Mouse (Mus musculus): ENCODE measurements around the gene Gtf2h5. TPM values are rescaled to one million over a fixed set of nuclear protein-coding genes. Genes with fewer than 3 reads are reported as not detected.
A peak's percentile ranks its signal among the peaks of the same experiment; 100 is the strongest.

The Gtf2h5 gene
- 10 to 100 TPM; 65.4 to 69.1 TPM for total RNA-seq (2021)
- long read RNA-seq, experiment 1, transcript Gtf2h5-201 (3 exons, 2,245 nt), result major isoform, 65 of 73 reads
- long read RNA-seq, experiment 1, partial matches to known transcripts, result 5 of 73 reads
- long read RNA-seq, experiment 1, other reads (novel, unspliced or antisense), result 1 of 73 reads
- long read RNA-seq, experiment 2, transcript Gtf2h5-201 (3 exons, 2,245 nt), result major isoform, 58 of 61 reads
- long read RNA-seq, experiment 2, partial matches to known transcripts, result 1 of 61 reads
- long read RNA-seq, experiment 2, other reads (novel, unspliced or antisense), result 2 of 61 reads

- DNase-seq, result peak; percentile 98
These were observed at the start of gene Gtf2h5, which contains the start of gene Serac1 for GRCm38 (mm10) chr17:6079287-6080122. Gene Gtf2h5, plus strand, starts transcription at chr17:6079786. Gene Serac1, minus strand, starts transcription at chr17:6079741.

- DNase-seq, result no peak
These were observed 43.9 kb upstream of the Gtf2h5 start for GRCm38 (mm10) chr17:6035661-6036060.

- no peak for DNase-seq
These were observed 43.1 kb upstream of the Gtf2h5 start for GRCm38 (mm10) chr17:6036458-6036857.

GRCm38 (mm10) chr17:6036872-6037271 lies 42.7 kb upstream of the Gtf2h5 start:
- no peak for DNase-seq

- DNase-seq, result no peak
These were observed 42.1 kb upstream of the Gtf2h5 start for GRCm38 (mm10) chr17:6037507-6037906.

- DNase-seq, result no peak
These were observed 26.8 kb upstream of the Gtf2h5 start for GRCm38 (mm10) chr17:6052801-6053200.

GRCm38 (mm10) chr17:6054934-6055355 lies 24.6 kb upstream of the Gtf2h5 start:
- DNase-seq, result peak; percentile 58

GRCm38 (mm10) chr17:6062793-6063192 lies 16.8 kb upstream of the Gtf2h5 start:
- no peak for DNase-seq

- no peak for DNase-seq
These were observed 16.1 kb upstream of the Gtf2h5 start for GRCm38 (mm10) chr17:6063532-6063931.

- DNase-seq, result no peak
These were observed 13.6 kb upstream of the Gtf2h5 start for GRCm38 (mm10) chr17:6066021-6066420.

GRCm38 (mm10) chr17:6067613-6068012 lies 12.0 kb upstream of the Gtf2h5 start:
- DNase-seq, result no peak

- no peak for DNase-seq
These were observed 9.7 kb upstream of the Gtf2h5 start for GRCm38 (mm10) chr17:6069866-6070265.

GRCm38 (mm10) chr17:6073405-6073804 lies 6.2 kb upstream of the Gtf2h5 start:
- DNase-seq, result no peak

GRCm38 (mm10) chr17:6083323-6083890 lies 3.8 kb downstream of the Gtf2h5 start:
- DNase-seq, result no peak

GRCm38 (mm10) chr17:6091604-6092003 lies 12.0 kb downstream of the Gtf2h5 start:
- no peak for DNase-seq

GRCm38 (mm10) chr17:6095579-6095978 lies 16.0 kb downstream of the Gtf2h5 start:
- no peak for DNase-seq

- peak; percentile 44 for DNase-seq
These were observed 18.3 kb downstream of the Gtf2h5 start for GRCm38 (mm10) chr17:6097884-6098283.

- DNase-seq, result no peak
These were observed 22.7 kb downstream of the Gtf2h5 start for GRCm38 (mm10) chr17:6102287-6102686.

GRCm38 (mm10) chr17:6103566-6103965 lies 24.0 kb downstream of the Gtf2h5 start:
- no peak for DNase-seq

GRCm38 (mm10) chr17:6106361-6107014 lies 26.9 kb downstream of the Gtf2h5 start, which contains the start of gene Tulp4:
Gene Tulp4, plus strand, starts transcription at chr17:6106437.
- peak; percentile 80 for DNase-seq

GRCm38 (mm10) chr17:6107015-6107601 lies 27.5 kb downstream of the Gtf2h5 start:
- peak; percentile 57 for DNase-seq

GRCm38 (mm10) chr17:6108175-6108574 lies 28.6 kb downstream of the Gtf2h5 start:
- no peak for DNase-seq

All from gastrocnemius, postnatal 10 days (tissue).